Mouse (Mus musculus) bone marrow, adult 2 months (tissue): Measurements from ENCODE around the gene Vav3.

Experiments
- CTCF ChIP-seq: fragments of 200-500 bp; IDR thresholded peaks from 2 replicates; pipeline ENCODE4 v1.5.1; 2011; ENCODE audit warnings: low read length, control low read depth; ENCODE audit not compliant: control insufficient read depth, insufficient read depth
- POLR2A ChIP-seq: fragments of 200-500 bp; IDR thresholded peaks from 2 replicates; pipeline ENCODE4 v1.6.1; 2011; ENCODE audit warnings: low read depth, mild to moderate bottlenecking, control low read depth, low read length, borderline replicate concordance; ENCODE audit not compliant: control insufficient read depth

GRCm38 (mm10) chr3:109491568-109491967 is 151.1 kb downstream of the Vav3 start:
- TF ChIP-seq CTCF (no peak), POLR2A (no peak)
